Mouse (Mus musculus) c-Kit-positive CD71-negative TER-119-negative erythroid progenitor cells, embryonic 14.5 days (primary cell): ENCODE results near the gene Serpinb5.
A peak's percentile ranks its signal among the peaks of the same experiment; 100 is the strongest.
"Not testable (repeated sequence)": the region's sequence is repeated elsewhere in the genome, so short reads cannot be mapped to it uniquely, and the experiment has no call there.

Experiments
- DNase-seq: peaks from one replicate; pipeline ENCODE4 v3.0.0-alpha.2; 2013; ENCODE audit warnings: low read depth

Serpinb5 gene

GRCm38 (mm10) chr1:106860847-106861246, at the start of gene Serpinb5:
TSS of gene Serpinb5 (plus strand) at chr1:106861173.
- DNase-seq: no peak

- no peak for DNase-seq
These were observed 46.1 kb upstream of the Serpinb5 start for GRCm38 (mm10) chr1:106814864-106815263.

- no peak for DNase-seq
These were observed 45.7 kb upstream of the Serpinb5 start for GRCm38 (mm10) chr1:106815265-106815664.

- no peak for DNase-seq
These were observed 44.2 kb upstream of the Serpinb5 start for GRCm38 (mm10) chr1:106816766-106817165.

- no peak for DNase-seq
These were observed 42.6 kb upstream of the Serpinb5 start for GRCm38 (mm10) chr1:106818323-106818722.

- no peak for DNase-seq
These were observed 38.7 kb upstream of the Serpinb5 start for GRCm38 (mm10) chr1:106822297-106822696.

GRCm38 (mm10) chr1:106828784-106829183, 32.2 kb upstream of the Serpinb5 start:
- DNase-seq: no peak

- no peak for DNase-seq
These were observed 4.6 kb downstream of the Serpinb5 start for GRCm38 (mm10) chr1:106865543-106865942.

GRCm38 (mm10) chr1:106866029-106866428, 5.1 kb downstream of the Serpinb5 start:
- DNase-seq: no peak

- DNase-seq: no peak
These were observed 5.8 kb downstream of the Serpinb5 start for GRCm38 (mm10) chr1:106866768-106867167.

GRCm38 (mm10) chr1:106869986-106870385, 9.0 kb downstream of the Serpinb5 start:
- no peak for DNase-seq

- DNase-seq: no peak
These were observed 14.4 kb downstream of the Serpinb5 start for GRCm38 (mm10) chr1:106875193-106875886.

GRCm38 (mm10) chr1:106876147-106876546, 15.2 kb downstream of the Serpinb5 start:
- no peak for DNase-seq

- no peak for DNase-seq
These were observed 21.8 kb downstream of the Serpinb5 start for GRCm38 (mm10) chr1:106882723-106883122.

- DNase-seq: no peak
These were observed 22.4 kb downstream of the Serpinb5 start for GRCm38 (mm10) chr1:106883369-106883768.

- no peak for DNase-seq
These were observed 22.8 kb downstream of the Serpinb5 start for GRCm38 (mm10) chr1:106883812-106884211.

GRCm38 (mm10) chr1:106895142-106895541, 34.2 kb downstream of the Serpinb5 start:
- DNase-seq: not testable (repeated sequence)

GRCm38 (mm10) chr1:106901406-106901805, 40.4 kb downstream of the Serpinb5 start:
- DNase-seq: peak; percentile 36

- peak; percentile 33 for DNase-seq
These were observed 71.0 kb downstream of the Serpinb5 start for GRCm38 (mm10) chr1:106931954-106932353.
